Mouse (Mus musculus): ENCODE measurements around the gene Amdhd2. TPM values are rescaled to one million over a fixed set of nuclear protein-coding genes. Genes with fewer than 3 reads are reported as not detected.

The Amdhd2 gene
- polyA plus RNA-seq, 1 experiment from 2014 or later, result 31.1 TPM

GRCm38 (mm10) chr17:24190934-24191333, 27.4 kb upstream of the Amdhd2 start:
- WGBS, result 81% methylated on average over 2 of the region's 2 CpGs

GRCm38 (mm10) chr17:24174259-24174658, 10.7 kb upstream of the Amdhd2 start:
- WGBS, result 79% methylated on average over 3 of the region's 3 CpGs
- no peaks in the 10 kb centered on the region for H3K36me3 ChIP-seq (ENCODE audit: control insufficient read depth, insufficient read depth, low read length)
- peaks cover 8% of the 10 kb centered on the region for H3K4me1 ChIP-seq (ENCODE audit: control insufficient read depth, insufficient read depth, low read length)
- no peak overlapping the region for H3K4me3 ChIP-seq (ENCODE audit: low read depth, low read length)
- H3K9me3 ChIP-seq (replicated peaks; ENCODE audit: control insufficient read depth, low read length, poor library complexity, severe bottlenecking), result no peaks in the 10 kb centered on the region
- ATAC-seq, result no peak
- no peak overlapping the region for H3K27ac ChIP-seq (ENCODE audit: low read length)
- H3K9ac ChIP-seq (ENCODE audit: low read depth, low read length), result no peak overlapping the region
- H3K4me2 ChIP-seq (ENCODE audit: low read length), result no peak overlapping the region
- H3K27me3 ChIP-seq (ENCODE audit: control insufficient read depth, insufficient read depth, low read depth, low read length), result no peaks in the 10 kb centered on the region

More at GRCm38 (mm10) chr17:24190934-24191333, 27.4 kb upstream of the Amdhd2 start:
- Histone ChIP-seq H3K4me2 (ENCODE audit: low read length) (no peak overlapping the region), H3K4me3 (ENCODE audit: low read depth, low read length) (no peak overlapping the region), H3K36me3 (ENCODE audit: control insufficient read depth, insufficient read depth, low read length) (peaks cover 4% of the 10 kb centered on the region; the same call in 1 of the 2 replicates), H3K4me1 (ENCODE audit: control insufficient read depth, insufficient read depth, low read length) (no peaks in the 10 kb centered on the region), H3K9ac (ENCODE audit: low read depth, low read length) (no peak overlapping the region), H3K27me3 (ENCODE audit: control insufficient read depth, insufficient read depth, low read depth, low read length) (no peaks in the 10 kb centered on the region), H3K27ac (ENCODE audit: low read length) (no peak overlapping the region), H3K9me3 (replicated peaks; ENCODE audit: control insufficient read depth, low read length, poor library complexity, severe bottlenecking) (no peaks in the 10 kb centered on the region)
- no peak for ATAC-seq

GRCm38 (mm10) chr17:24173423-24173822, 9.9 kb upstream of the Amdhd2 start:
- Histone ChIP-seq H3K9ac (ENCODE audit: low read depth, low read length) (no peak overlapping the region), H3K4me3 (ENCODE audit: low read depth, low read length) (no peak overlapping the region), H3K36me3 (ENCODE audit: control insufficient read depth, insufficient read depth, low read length) (no peaks in the 10 kb centered on the region), H3K4me2 (ENCODE audit: low read length) (no peak overlapping the region), H3K4me1 (ENCODE audit: control insufficient read depth, insufficient read depth, low read length) (peaks cover 8% of the 10 kb centered on the region), H3K27ac (ENCODE audit: low read length) (no peak overlapping the region), H3K9me3 (replicated peaks; ENCODE audit: control insufficient read depth, low read length, poor library complexity, severe bottlenecking) (no peaks in the 10 kb centered on the region), H3K27me3 (ENCODE audit: control insufficient read depth, insufficient read depth, low read depth, low read length) (no peaks in the 10 kb centered on the region)
- 4% methylated on average over 3 of the region's 3 CpGs for WGBS
- no peak for ATAC-seq

GRCm38 (mm10) chr17:24171738-24172137, 8.2 kb upstream of the Amdhd2 start:
- no peaks in the 10 kb centered on the region for H3K36me3 ChIP-seq (ENCODE audit: control insufficient read depth, insufficient read depth, low read length)
- no peak for ATAC-seq
- H3K27ac ChIP-seq (ENCODE audit: low read length), result no peak overlapping the region
- H3K4me2 ChIP-seq (ENCODE audit: low read length), result no peak overlapping the region
- H3K9ac ChIP-seq (ENCODE audit: low read depth, low read length), result no peak overlapping the region
- peaks cover 25% of the 10 kb centered on the region for H3K4me1 ChIP-seq (ENCODE audit: control insufficient read depth, insufficient read depth, low read length)
- H3K4me3 ChIP-seq (ENCODE audit: low read depth, low read length), result no peak overlapping the region
- no peaks in the 10 kb centered on the region for H3K27me3 ChIP-seq (ENCODE audit: control insufficient read depth, insufficient read depth, low read depth, low read length)
- WGBS, result 87% methylated on average over 4 of the region's 4 CpGs
- no peaks in the 10 kb centered on the region for H3K9me3 ChIP-seq (replicated peaks; ENCODE audit: control insufficient read depth, low read length, poor library complexity, severe bottlenecking)

GRCm38 (mm10) chr17:24170729-24171128, 7.2 kb upstream of the Amdhd2 start:
- no peak for ATAC-seq
- Histone ChIP-seq H3K4me3 (ENCODE audit: low read depth, low read length) (no peak overlapping the region), H3K4me2 (ENCODE audit: low read length) (no peak overlapping the region), H3K27ac (ENCODE audit: low read length) (no peak overlapping the region), H3K36me3 (ENCODE audit: control insufficient read depth, insufficient read depth, low read length) (no peaks in the 10 kb centered on the region), H3K27me3 (ENCODE audit: control insufficient read depth, insufficient read depth, low read depth, low read length) (no peaks in the 10 kb centered on the region), H3K9me3 (replicated peaks; ENCODE audit: control insufficient read depth, low read length, poor library complexity, severe bottlenecking) (no peaks in the 10 kb centered on the region), H3K9ac (ENCODE audit: low read depth, low read length) (no peak overlapping the region), H3K4me1 (ENCODE audit: control insufficient read depth, insufficient read depth, low read length) (peaks cover 29% of the 10 kb centered on the region)
- 89% methylated on average over 5 of the region's 5 CpGs for WGBS

DNA sequence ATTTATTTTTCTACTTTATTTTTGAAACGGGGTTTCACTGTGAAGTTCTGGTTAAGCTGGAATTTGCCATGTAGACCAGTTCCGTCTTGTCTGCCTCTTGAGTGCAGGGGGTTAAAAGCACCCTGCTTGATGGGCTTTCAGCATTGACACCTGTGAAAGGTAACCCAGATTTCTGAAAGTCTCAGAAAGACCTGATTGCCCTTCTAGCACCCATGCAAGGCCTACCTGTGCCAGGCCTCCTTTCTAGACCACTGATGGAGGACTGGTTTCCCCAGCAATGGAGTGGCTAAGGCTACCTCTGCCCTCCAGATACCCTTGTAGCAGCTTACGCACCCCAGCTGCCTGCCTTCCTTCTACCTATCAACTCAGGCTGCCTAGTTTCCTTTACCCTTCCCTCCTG, 6.6 kb upstream of the Amdhd2 start:
- peak overlapping the region; percentile 99 for H3K27ac ChIP-seq (ENCODE audit: low read length)
- peak overlapping the region; percentile 90 for H3K9ac ChIP-seq (ENCODE audit: low read depth, low read length)
- no peaks in the 10 kb centered on the region for H3K9me3 ChIP-seq (replicated peaks; ENCODE audit: control insufficient read depth, low read length, poor library complexity, severe bottlenecking)
- H3K4me2 ChIP-seq (ENCODE audit: low read length), result peak overlapping the region; percentile 82
- no peaks in the 10 kb centered on the region for H3K27me3 ChIP-seq (ENCODE audit: control insufficient read depth, insufficient read depth, low read depth, low read length)
- peak overlapping the region; percentile 75 for H3K4me3 ChIP-seq (ENCODE audit: low read depth, low read length)
- WGBS, result 65% methylated on average over 3 of the region's 3 CpGs
- no peaks in the 10 kb centered on the region for H3K36me3 ChIP-seq (ENCODE audit: control insufficient read depth, insufficient read depth, low read length)
- H3K4me1 ChIP-seq (ENCODE audit: control insufficient read depth, insufficient read depth, low read length), result peaks cover 29% of the 10 kb centered on the region
- ATAC-seq, result no peak

GRCm38 (mm10) chr17:24169317-24170065, 5.9 kb upstream of the Amdhd2 start, which contains the start of gene Atp6v0c:
Gene Atp6v0c (minus strand): TSS chr17:24169702.
- Histone ChIP-seq H3K9ac (ENCODE audit: low read depth, low read length) (peak within 1 kb of the TSS; percentile 90), H3K36me3 (ENCODE audit: control insufficient read depth, insufficient read depth, low read length) (no peaks in the 10 kb centered on the region), H3K4me3 (ENCODE audit: low read depth, low read length) (peak within 1 kb of the TSS; percentile 75), H3K4me1 (ENCODE audit: control insufficient read depth, insufficient read depth, low read length) (peaks cover 29% of the 10 kb centered on the region), H3K4me2 (ENCODE audit: low read length) (peak within 1 kb of the TSS; percentile 82), H3K9me3 (replicated peaks; ENCODE audit: control insufficient read depth, low read length, poor library complexity, severe bottlenecking) (no peaks in the 10 kb centered on the region), H3K27ac (ENCODE audit: low read length) (peak within 1 kb of the TSS; percentile 99), H3K27me3 (ENCODE audit: control insufficient read depth, insufficient read depth, low read depth, low read length) (no peaks in the 10 kb centered on the region)
- WGBS, result under 1% methylated on average over 58 of the region's 58 CpGs
- peak; percentile 85 for ATAC-seq

DNA sequence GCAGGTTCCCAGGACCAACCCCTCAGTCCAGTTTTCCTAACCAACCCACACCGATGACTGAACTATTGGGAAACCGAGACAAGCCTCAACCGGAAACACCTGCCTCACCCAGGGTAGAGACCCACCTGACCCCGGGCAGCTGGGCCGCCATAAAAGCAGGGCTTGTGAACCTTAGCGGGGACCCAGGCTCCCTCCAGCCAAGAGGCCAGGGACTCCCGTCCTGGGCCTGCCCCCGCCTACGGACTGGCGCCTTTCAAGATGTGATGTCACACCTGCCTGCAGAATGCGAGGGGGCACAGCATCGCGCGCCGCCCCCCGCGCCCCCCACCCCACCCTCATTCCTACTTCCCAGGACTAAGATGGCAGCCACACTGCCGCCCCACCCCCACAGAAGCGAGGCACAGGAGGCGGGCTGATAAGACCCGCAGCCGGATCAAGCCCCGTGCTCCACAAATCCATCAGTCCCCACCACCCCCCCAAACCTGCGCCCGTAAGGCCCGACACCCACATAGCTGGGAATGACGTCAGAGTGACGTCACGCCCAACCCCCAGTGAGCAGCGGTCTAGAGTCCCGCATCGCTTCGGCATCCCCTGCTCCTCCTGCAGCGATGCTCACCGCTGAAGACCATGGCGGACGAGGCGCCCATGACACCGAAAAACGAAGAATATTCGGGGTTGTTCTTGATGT, 5.2 kb upstream of the Amdhd2 start:
- H3K36me3 ChIP-seq (ENCODE audit: control insufficient read depth, insufficient read depth, low read length), result no peaks in the 10 kb centered on the region
- peak overlapping the region; percentile 99 for H3K27ac ChIP-seq (ENCODE audit: low read length)
- H3K4me1 ChIP-seq (ENCODE audit: control insufficient read depth, insufficient read depth, low read length), result peaks cover 29% of the 10 kb centered on the region
- H3K4me3 ChIP-seq (ENCODE audit: low read depth, low read length), result peak overlapping the region; percentile 75
- H3K27me3 ChIP-seq (ENCODE audit: control insufficient read depth, insufficient read depth, low read depth, low read length), result no peaks in the 10 kb centered on the region
- H3K4me2 ChIP-seq (ENCODE audit: low read length), result peak overlapping the region; percentile 82
- ATAC-seq, result peak; percentile 63
- WGBS, result under 1% methylated on average over 40 of the region's 41 CpGs
- H3K9me3 ChIP-seq (replicated peaks; ENCODE audit: control insufficient read depth, low read length, poor library complexity, severe bottlenecking), result no peaks in the 10 kb centered on the region
- peak overlapping the region; percentile 90 for H3K9ac ChIP-seq (ENCODE audit: low read depth, low read length)

DNA sequence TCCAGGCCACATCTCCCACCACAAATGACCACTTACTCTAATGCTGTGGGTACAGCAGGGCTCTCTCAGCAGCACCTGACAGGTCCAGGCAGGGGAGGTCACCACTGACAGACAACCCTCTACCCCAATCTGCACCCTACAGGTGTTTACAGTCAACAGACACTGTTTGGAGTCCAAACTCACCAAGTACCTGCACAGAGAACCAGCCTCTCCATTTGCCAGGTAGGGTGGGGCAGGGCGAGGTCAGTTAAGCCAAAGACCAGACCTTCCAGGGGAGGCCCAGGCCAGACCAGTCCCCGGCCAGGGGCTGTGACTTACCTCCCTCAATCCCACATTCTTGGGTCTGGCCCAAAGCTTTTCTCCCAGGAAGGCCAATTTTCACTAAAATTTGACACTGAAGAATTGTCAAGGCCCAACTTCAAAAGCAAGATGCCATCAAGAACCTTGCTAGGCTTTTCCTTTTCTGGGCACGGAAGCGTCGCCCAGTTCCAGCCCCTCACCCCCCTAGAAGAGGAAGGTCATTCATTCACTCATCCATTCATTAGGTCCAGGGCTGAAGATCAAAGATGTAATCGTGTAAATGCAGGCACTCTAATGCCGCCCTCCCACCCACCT, 4.4 kb upstream of the Amdhd2 start:
- Histone ChIP-seq H3K27me3 (ENCODE audit: control insufficient read depth, insufficient read depth, low read depth, low read length) (no peaks in the 10 kb centered on the region), H3K9ac (ENCODE audit: low read depth, low read length) (peak overlapping the region; percentile 90), H3K36me3 (ENCODE audit: control insufficient read depth, insufficient read depth, low read length) (no peaks in the 10 kb centered on the region), H3K27ac (ENCODE audit: low read length) (peak overlapping the region; percentile 99), H3K4me1 (ENCODE audit: control insufficient read depth, insufficient read depth, low read length) (peaks cover 28% of the 10 kb centered on the region), H3K9me3 (replicated peaks; ENCODE audit: control insufficient read depth, low read length, poor library complexity, severe bottlenecking) (no peaks in the 10 kb centered on the region), H3K4me2 (ENCODE audit: low read length) (peak overlapping the region; percentile 82), H3K4me3 (ENCODE audit: low read depth, low read length) (peak overlapping the region; percentile 75)
- no peak for ATAC-seq
- 63% methylated on average over 7 of the region's 7 CpGs for WGBS

All from midbrain, embryonic 16.5 days (tissue).